Mouse (Mus musculus): ENCODE results near the gene Tmcc3. TPM values are rescaled to one million over a fixed set of nuclear protein-coding genes. Genes with fewer than 3 reads are reported as not detected.

Gene Tmcc3
- polyA plus RNA-seq, 1 experiment from 2014 or later: 17.5 TPM

- 38% methylated on average over 5 of the region's 5 CpGs for WGBS
- Histone ChIP-seq H3K27me3 (peaks cover 20% of the 10 kb centered on the region; the same call in 1 of the 2 replicates), H3K4me1 (peaks cover 16% of the 10 kb centered on the region; the same call in 1 of the 2 replicates), H3K4me3 (no peak overlapping the region), H3K27ac (no peak overlapping the region), H3K9me3 (no peaks in the 10 kb centered on the region), H3K9ac (no peak overlapping the region), H3K36me3 (no peaks in the 10 kb centered on the region), H3K4me2 (no peak overlapping the region)
- no peak for ATAC-seq (ENCODE audit: insufficient number of reproducible peaks, low FRiP score, low TSS enrichment, low read depth)
These were observed 310.5 kb downstream of the Tmcc3 start for GRCm38 (mm10) chr10:94622281-94622680.

- Histone ChIP-seq H3K36me3 (no peaks in the 10 kb centered on the region), H3K9ac (no peak overlapping the region), H3K4me2 (peak overlapping the region; percentile 12; the same call in 1 of the 2 replicates), H3K27ac (no peak overlapping the region), H3K9me3 (no peaks in the 10 kb centered on the region), H3K27me3 (peaks cover 20% of the 10 kb centered on the region; the same call in 1 of the 2 replicates), H3K4me1 (peaks cover 16% of the 10 kb centered on the region; the same call in 1 of the 2 replicates), H3K4me3 (no peak overlapping the region)
- 26% methylated on average over 9 of the region's 9 CpGs for WGBS
- no peak for ATAC-seq (ENCODE audit: insufficient number of reproducible peaks, low FRiP score, low TSS enrichment, low read depth)
These were observed 311.1 kb downstream of the Tmcc3 start for GRCm38 (mm10) chr10:94622828-94623227.

- no peak; the same call in 1 of the 2 replicates for ATAC-seq (ENCODE audit: insufficient number of reproducible peaks, low FRiP score, low TSS enrichment, low read depth)
- Histone ChIP-seq H3K9me3 (no peaks in the 10 kb centered on the region), H3K36me3 (no peaks in the 10 kb centered on the region), H3K27ac (no peak overlapping the region), H3K4me1 (peaks cover 16% of the 10 kb centered on the region; the same call in 1 of the 2 replicates), H3K27me3 (peaks cover 20% of the 10 kb centered on the region; the same call in 1 of the 2 replicates), H3K4me3 (no peak overlapping the region; the same call in 1 of the 2 replicates), H3K9ac (no peak overlapping the region), H3K4me2 (peak overlapping the region; percentile 28)
- WGBS: 8% methylated on average over 10 of the region's 10 CpGs
These were observed 311.9 kb downstream of the Tmcc3 start for GRCm38 (mm10) chr10:94623617-94624016.

GRCm38 (mm10) chr10:94625036-94625435 lies 313.3 kb downstream of the Tmcc3 start:
- Histone ChIP-seq H3K4me2 (no peak overlapping the region), H3K27ac (no peak overlapping the region), H3K9me3 (no peaks in the 10 kb centered on the region), H3K36me3 (no peaks in the 10 kb centered on the region), H3K4me1 (peaks cover 16% of the 10 kb centered on the region; the same call in 1 of the 2 replicates), H3K9ac (no peak overlapping the region), H3K4me3 (no peak overlapping the region), H3K27me3 (peaks cover 15% of the 10 kb centered on the region; the same call in 1 of the 2 replicates)
- no peak for ATAC-seq (ENCODE audit: insufficient number of reproducible peaks, low FRiP score, low TSS enrichment, low read depth)
- 88% methylated on average over 9 of the region's 9 CpGs for WGBS

- WGBS: 76% methylated on average over 8 of the region's 8 CpGs
- peaks cover 10% of the 10 kb centered on the region; the same call in 1 of the 2 replicates for H3K27me3 ChIP-seq
- no peak overlapping the region for H3K4me2 ChIP-seq
- no peak overlapping the region for H3K4me3 ChIP-seq
- no peaks in the 10 kb centered on the region for H3K36me3 ChIP-seq
- H3K27ac ChIP-seq: no peak overlapping the region
- H3K9me3 ChIP-seq: no peaks in the 10 kb centered on the region
- H3K9ac ChIP-seq: no peak overlapping the region
- ATAC-seq (ENCODE audit: insufficient number of reproducible peaks, low FRiP score, low TSS enrichment, low read depth): no peak
- peaks cover 16% of the 10 kb centered on the region; the same call in 1 of the 2 replicates for H3K4me1 ChIP-seq
These were observed 313.9 kb downstream of the Tmcc3 start for GRCm38 (mm10) chr10:94625606-94626005.

GRCm38 (mm10) chr10:94630771-94631280 lies 319.1 kb downstream of the Tmcc3 start:
- no peak overlapping the region for H3K4me3 ChIP-seq
- no peak for ATAC-seq (ENCODE audit: insufficient number of reproducible peaks, low FRiP score, low TSS enrichment, low read depth)
- no peak overlapping the region for H3K9ac ChIP-seq
- WGBS: 58% methylated on average over 4 of the region's 4 CpGs
- no peak overlapping the region for H3K4me2 ChIP-seq
- H3K27ac ChIP-seq: no peak overlapping the region
- H3K36me3 ChIP-seq: no peaks in the 10 kb centered on the region
- no peaks in the 10 kb centered on the region for H3K27me3 ChIP-seq
- H3K4me1 ChIP-seq: no peaks in the 10 kb centered on the region
- no peaks in the 10 kb centered on the region for H3K9me3 ChIP-seq

- Histone ChIP-seq H3K9ac (no peak overlapping the region), H3K27me3 (no peaks in the 10 kb centered on the region), H3K4me1 (no peaks in the 10 kb centered on the region), H3K9me3 (no peaks in the 10 kb centered on the region), H3K36me3 (no peaks in the 10 kb centered on the region), H3K4me3 (no peak overlapping the region), H3K27ac (no peak overlapping the region), H3K4me2 (no peak overlapping the region)
- no peak for ATAC-seq (ENCODE audit: insufficient number of reproducible peaks, low FRiP score, low TSS enrichment, low read depth)
- 77% methylated on average over 11 of the region's 11 CpGs for WGBS
These were observed 319.9 kb downstream of the Tmcc3 start for GRCm38 (mm10) chr10:94631541-94632113.

- Histone ChIP-seq H3K36me3 (no peaks in the 10 kb centered on the region), H3K4me1 (no peaks in the 10 kb centered on the region), H3K9me3 (no peaks in the 10 kb centered on the region), H3K4me2 (no peak overlapping the region), H3K9ac (no peak overlapping the region), H3K27me3 (no peaks in the 10 kb centered on the region), H3K4me3 (no peak overlapping the region), H3K27ac (no peak overlapping the region)
- 87% methylated on average over 5 of the region's 5 CpGs for WGBS
- ATAC-seq (ENCODE audit: insufficient number of reproducible peaks, low FRiP score, low TSS enrichment, low read depth): no peak
These were observed 320.5 kb downstream of the Tmcc3 start for GRCm38 (mm10) chr10:94632245-94632644.

- H3K27me3 ChIP-seq: no peaks in the 10 kb centered on the region
- H3K4me1 ChIP-seq: no peaks in the 10 kb centered on the region
- no peak for ATAC-seq (ENCODE audit: insufficient number of reproducible peaks, low FRiP score, low TSS enrichment, low read depth)
- no peak overlapping the region for H3K27ac ChIP-seq
- H3K36me3 ChIP-seq: no peaks in the 10 kb centered on the region
- H3K4me2 ChIP-seq: no peak overlapping the region
- no peaks in the 10 kb centered on the region for H3K9me3 ChIP-seq
- H3K9ac ChIP-seq: no peak overlapping the region
- no peak overlapping the region for H3K4me3 ChIP-seq
- 92% methylated on average over 5 of the region's 5 CpGs for WGBS
These were observed 326.9 kb downstream of the Tmcc3 start for GRCm38 (mm10) chr10:94638599-94638998.

- Histone ChIP-seq H3K4me2 (no peak overlapping the region), H3K9me3 (no peaks in the 10 kb centered on the region), H3K4me1 (no peaks in the 10 kb centered on the region), H3K27ac (no peak overlapping the region), H3K36me3 (no peaks in the 10 kb centered on the region), H3K9ac (no peak overlapping the region), H3K27me3 (no peaks in the 10 kb centered on the region), H3K4me3 (no peak overlapping the region)
- WGBS: 76% methylated on average over 5 of the region's 5 CpGs
- no peak for ATAC-seq (ENCODE audit: insufficient number of reproducible peaks, low FRiP score, low TSS enrichment, low read depth)
These were observed 327.5 kb downstream of the Tmcc3 start for GRCm38 (mm10) chr10:94639281-94639680.

GRCm38 (mm10) chr10:94640067-94640466 lies 328.3 kb downstream of the Tmcc3 start:
- no peak overlapping the region for H3K9ac ChIP-seq
- H3K36me3 ChIP-seq: no peaks in the 10 kb centered on the region
- no peaks in the 10 kb centered on the region for H3K4me1 ChIP-seq
- H3K9me3 ChIP-seq: no peaks in the 10 kb centered on the region
- no peak overlapping the region for H3K4me3 ChIP-seq
- H3K4me2 ChIP-seq: no peak overlapping the region
- H3K27me3 ChIP-seq: no peaks in the 10 kb centered on the region
- H3K27ac ChIP-seq: no peak overlapping the region
- WGBS: 61% methylated on average over 5 of the region's 5 CpGs
- no peak for ATAC-seq (ENCODE audit: insufficient number of reproducible peaks, low FRiP score, low TSS enrichment, low read depth)

All from limb, embryonic 15.5 days (tissue).